Mouse (Mus musculus): ENCODE results near the gene March2.

DNA sequence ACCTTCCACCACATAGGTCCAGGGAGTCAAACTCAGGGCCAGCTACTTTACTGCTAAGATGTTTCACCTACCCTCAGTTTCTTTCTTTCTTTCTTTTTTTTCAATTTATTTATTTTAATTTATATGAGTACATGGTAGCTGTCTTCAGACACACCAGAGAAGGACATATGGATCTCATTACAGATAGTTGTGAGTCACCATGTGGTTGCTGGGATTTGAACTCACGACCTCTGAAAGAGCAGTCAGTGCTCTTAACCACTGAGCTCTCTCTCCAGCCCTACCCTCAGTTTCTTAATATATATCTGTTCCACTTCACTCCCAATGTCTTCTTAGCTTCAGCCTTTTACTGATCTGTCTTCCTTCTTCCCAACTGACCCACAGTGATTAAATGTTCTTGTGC is 23.0 kb downstream of the March2 start:
- TF ChIP-seq CTCF (IDR thresholded peaks at IDR 0.05) (no peak), POLR2A (IDR thresholded peaks at IDR 0.05; ENCODE audit: insufficient read depth, low read depth, low read length) (no peak), EP300 (IDR thresholded peaks at IDR 0.05; ENCODE audit: insufficient read depth, low read depth, low read length) (no peak)

Measured in heart, adult 2 months (tissue).